In genomic region chr5:4959446-4959845, GRCm38 (mm10) we compare ENCODE assay signal across 13 mouse cellular contexts.
DNase-seq lines count a peak whose midpoint lies in the region; ATAC-seq lines count a peak whose summit lies in the region.
"Had no signal": no experiment of that assay in that cellular context is flagged by ENCODE, and none has a peak within 500 bp of the region (broad histone marks: within the 10 kb centered on the region; RNA-seq: fewer than 3 reads in every experiment).

No protein-coding gene starts in this region.

- peaks cover 13% of the 10 kb centered on the region; the same call in 1 of the 2 replicates for H3K4me1 ChIP-seq in hindbrain, embryonic 12.5 days
- peaks cover 24% of the 10 kb centered on the region for H3K4me1 ChIP-seq in hindbrain, embryonic 10.5 days (replicated peaks)
- 0 out of 2 replicates have a peak, but pooled peaks cover 5% of the 10 kb centered on the region for H3K4me1 ChIP-seq in intestine, embryonic 16.5 days (ENCODE audit: control insufficient read depth, insufficient read depth, low read length)
- H3K4me1 ChIP-seq: limb, embryonic 15.5 days; megakaryocyte, embryonic 14.5 days had no signal

- no peak overlapping the region for H3K9ac ChIP-seq in hindbrain, embryonic 12.5 days
- no peak overlapping the region for H3K9ac ChIP-seq in intestine, embryonic 16.5 days (ENCODE audit: low read depth, low read length)
- H3K9ac ChIP-seq: limb, embryonic 15.5 days had no signal

- H3K4me2 ChIP-seq in hindbrain, embryonic 12.5 days (replicated peaks): no peak overlapping the region
- H3K4me2 ChIP-seq in intestine, embryonic 16.5 days (ENCODE audit: low read depth, low read length): no peak overlapping the region
- H3K4me2 ChIP-seq: limb, embryonic 15.5 days had no signal

- H3K4me3 ChIP-seq in hindbrain, embryonic 12.5 days: no peak overlapping the region
- no peak overlapping the region for H3K4me3 ChIP-seq in hindbrain, embryonic 10.5 days
- H3K4me3 ChIP-seq in intestine, embryonic 16.5 days (ENCODE audit: low read length): no peak overlapping the region
- H3K4me3 ChIP-seq: limb, embryonic 15.5 days; megakaryocyte, embryonic 14.5 days had no signal

- H3K9me3 ChIP-seq in hindbrain, embryonic 12.5 days (replicated peaks): no peaks in the 10 kb centered on the region
- no peaks in the 10 kb centered on the region for H3K9me3 ChIP-seq in hindbrain, embryonic 10.5 days
- no peaks in the 10 kb centered on the region for H3K9me3 ChIP-seq in intestine, embryonic 16.5 days (ENCODE audit: control insufficient read depth, low read length)
- H3K9me3 ChIP-seq: limb, embryonic 15.5 days; megakaryocyte, embryonic 14.5 days had no signal

- H3K27ac ChIP-seq in hindbrain, embryonic 12.5 days: no peak overlapping the region
- no peak overlapping the region for H3K27ac ChIP-seq in hindbrain, embryonic 10.5 days
- H3K27ac ChIP-seq in intestine, embryonic 16.5 days (ENCODE audit: low read length): no peak overlapping the region
- H3K27ac ChIP-seq: limb, embryonic 15.5 days had no signal

- no peaks in the 10 kb centered on the region for H3K27me3 ChIP-seq in hindbrain, embryonic 12.5 days
- H3K27me3 ChIP-seq in hindbrain, embryonic 10.5 days (ENCODE audit: insufficient read depth, poor library complexity, severe bottlenecking): no peaks in the 10 kb centered on the region
- no peaks in the 10 kb centered on the region for H3K27me3 ChIP-seq in intestine, embryonic 16.5 days (replicated peaks; ENCODE audit: control insufficient read depth, insufficient read depth, low read length)
- H3K27me3 ChIP-seq: limb, embryonic 15.5 days; megakaryocyte, embryonic 14.5 days had no signal

- DNase-seq in embryo, embryonic 10 days (ENCODE audit: low spot score): peak; percentile 28
- no peak for DNase-seq in embryo, embryonic 9.5 days (ENCODE audit: extremely low spot score)
- DNase-seq in hindbrain, embryonic 10.5 days (ENCODE audit: low spot score): no peak
- DNase-seq in lung, postnatal 25 days (ENCODE audit: low spot score): peak; percentile 58
- DNase-seq in thymus, postnatal 25 days: no peak
- DNase-seq in gastrocnemius, adult 8-10 months (ENCODE audit: low spot score in 2 of 2): no peak
- DNase-seq: cerebellum, adult 2 months; heart, postnatal 10 days; kidney, adult 2 months had no signal

- WGBS in hindbrain, embryonic 12.5 days: 40% methylated on average over 5 of the region's 5 CpGs
- 50% methylated on average over 5 of the region's 5 CpGs for WGBS in hindbrain, embryonic 10.5 days
- WGBS in intestine, embryonic 16.5 days: 28% methylated on average over 5 of the region's 5 CpGs

- H3K36me3 ChIP-seq in hindbrain, embryonic 12.5 days: no peaks in the 10 kb centered on the region
- no peaks in the 10 kb centered on the region for H3K36me3 ChIP-seq in hindbrain, embryonic 10.5 days
- no peaks in the 10 kb centered on the region for H3K36me3 ChIP-seq in intestine, embryonic 16.5 days (ENCODE audit: control insufficient read depth, insufficient read depth, low read length)
- H3K36me3 ChIP-seq: limb, embryonic 15.5 days had no signal

- ATAC-seq in hindbrain, embryonic 12.5 days (ENCODE audit: low FRiP score): 0 out of 2 replicates have a peak, but pooled peaks have one; percentile 12
- peak; percentile 43; the same call in 1 of the 2 replicates for ATAC-seq in intestine, embryonic 16.5 days

Comparison
In these comparisons a context has a peak if more than half of its experiments do, and no peak if none do; other contexts are left out.
1. DNase-seq: peak in embryo, embryonic 10 days (single experiment) and lung, postnatal 25 days (single experiment); none in embryo, embryonic 9.5 days (single experiment), hindbrain, embryonic 10.5 days (single experiment), thymus, postnatal 25 days (single experiment) and gastrocnemius, adult 8-10 months (0 of 2).